Mouse (Mus musculus): ENCODE data around the gene Dhx32.

DNA sequence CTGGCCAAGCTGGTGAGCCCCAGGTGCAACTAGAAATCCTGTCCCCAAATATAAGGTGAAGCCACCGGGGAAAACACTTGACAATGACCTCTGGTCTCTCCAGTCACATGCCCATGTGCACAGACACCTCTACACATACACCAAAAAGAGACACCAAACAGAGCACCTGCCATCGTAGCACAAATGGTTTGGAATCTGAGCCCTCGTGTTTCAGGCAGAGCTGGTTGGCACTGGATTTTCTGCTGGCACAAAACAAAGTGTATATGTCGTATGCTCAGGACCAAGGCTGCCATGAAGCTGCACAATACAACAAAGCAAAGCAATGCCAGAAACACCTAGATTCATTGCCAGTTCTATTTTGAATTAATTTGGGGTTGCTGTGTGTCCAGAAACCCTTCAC is 14.5 kb downstream of the Dhx32 start:
- TF ChIP-seq CTCF (IDR thresholded peaks at IDR 0.05; ENCODE audit: insufficient read depth, low read depth, low read length) (no peak), POLR2A (IDR thresholded peaks at IDR 0.05; ENCODE audit: insufficient read depth, low read depth, low read length) (no peak)
